Mouse (Mus musculus) heart, embryonic 10.5 days (tissue): ENCODE results near the gene Nisch. TPM values are rescaled to one million over a fixed set of nuclear protein-coding genes. Genes with fewer than 3 reads are reported as not detected.
A peak's percentile ranks its signal among the peaks of the same experiment; 100 is the strongest.

Experiments used
- DNase-seq: peaks from one replicate; pipeline ENCODE4 v3.0.0-alpha.2; 2017; ENCODE audit warnings: low spot score
- H3K27ac ChIP-seq: fragments of 300-500 bp; sonication (generic); 2 replicates; pipeline ENCODE4 v1.5.1; 2016; ENCODE audit warnings: mild to moderate bottlenecking
- H3K27me3 ChIP-seq: fragments of 300-500 bp; sonication (generic); 2 replicates; pipeline ENCODE4 v1.6.1; 2016; ENCODE audit warnings: mild to moderate bottlenecking; ENCODE audit not compliant: poor library complexity, insufficient read depth, severe bottlenecking
- H3K36me3 ChIP-seq: fragments of 300-500 bp; sonication (generic); 2 replicates; pipeline ENCODE4 v1.6.1; 2016; ENCODE audit warnings: mild to moderate bottlenecking, moderate library complexity
- H3K4me1 ChIP-seq: fragments of 300-500 bp; sonication (generic); 2 replicates; pipeline ENCODE4 v1.6.1; 2016; ENCODE audit warnings: mild to moderate bottlenecking
- H3K4me3 ChIP-seq: fragments of 300-500 bp; sonication (generic); 2 replicates; pipeline ENCODE4 v1.5.1; 2016; ENCODE audit warnings: mild to moderate bottlenecking, moderate library complexity
- H3K9me3 ChIP-seq: fragments of 300-500 bp; sonication (generic); 2 replicates; pipeline ENCODE4 v1.6.1; 2016; ENCODE audit warnings: mild to moderate bottlenecking, moderate library complexity
- WGBS: fragments of 180-500 bp; shearing (Covaris S2); methylation state at CpG from one replicate; pipeline ENCODE4 v1.1.7; 2016; 5-methylcytosine and 5-hydroxymethylcytosine counted together
- polyA plus RNA-seq: library from polyadenylated mRNA; unstranded; fragments of >200 nt; fragmentation: Nextera tagmentation; extraction: Ambion mirVana; gene quantifications from 2 replicates; pipeline ENCODE4 v1.2.1, GENCODE M21; 2016

Gene Nisch
- polyA plus RNA-seq, 1 experiment from 2014 or later, result 457 TPM

- DNase-seq, result peak; percentile 88
- Histone ChIP-seq H3K36me3 (peaks cover 28% of the 10 kb centered on the region), H3K4me1 (peaks cover 55% of the 10 kb centered on the region), H3K27me3 (no peaks in the 10 kb centered on the region), H3K27ac (peak overlapping the region; percentile 97), H3K4me3 (peak overlapping the region; percentile 76), H3K9me3 (no peaks in the 10 kb centered on the region)
- WGBS, result 1% methylated on average over 23 of the region's 23 CpGs
Measured at GRCm38 (mm10) chr14:31128101-31128825, 88.5 kb downstream of the Nisch start.

- H3K27me3 ChIP-seq, result no peaks in the 10 kb centered on the region
- peaks cover 34% of the 10 kb centered on the region for H3K36me3 ChIP-seq
- H3K4me3 ChIP-seq, result no peak overlapping the region
- H3K27ac ChIP-seq, result 0 out of 2 replicates have a peak overlapping the region, but pooled peaks have one; percentile 49
- peaks cover 40% of the 10 kb centered on the region for H3K4me1 ChIP-seq
- 86% methylated on average over 8 of the region's 8 CpGs for WGBS
- no peak for DNase-seq
- H3K9me3 ChIP-seq, result no peaks in the 10 kb centered on the region
Measured at GRCm38 (mm10) chr14:31126826-31127225, 89.9 kb downstream of the Nisch start.

- H3K36me3 ChIP-seq, result peaks cover 37% of the 10 kb centered on the region
- 64% methylated on average over 9 of the region's 9 CpGs for WGBS
- H3K27ac ChIP-seq, result 0 out of 2 replicates have a peak overlapping the region, but pooled peaks have one; percentile 42
- no peaks in the 10 kb centered on the region for H3K9me3 ChIP-seq
- no peak for DNase-seq
- no peaks in the 10 kb centered on the region for H3K27me3 ChIP-seq
- H3K4me1 ChIP-seq, result peaks cover 34% of the 10 kb centered on the region
- 0 out of 2 replicates have a peak overlapping the region, but pooled peaks have one; percentile 5 for H3K4me3 ChIP-seq
Measured at GRCm38 (mm10) chr14:31125106-31126075, 91.4 kb downstream of the Nisch start.

Other genes with a start within 250 kb of the Nisch start
- 41.2 and 46.7 TPM in 2 replicates for gene Glt8d1, start 215.5 kb downstream of the Nisch start, polyA plus RNA-seq
- 290 and 338 TPM in 2 replicates for gene Spcs1, start 215.3 kb downstream of the Nisch start, polyA plus RNA-seq
- gene Pbrm1, start 197.8 kb downstream of the Nisch start, polyA plus RNA-seq, result 121 and 132 TPM in 2 replicates
- 85.5 and 133 TPM in 2 replicates for gene Gnl3, start 197.8 kb downstream of the Nisch start, polyA plus RNA-seq
- gene Smim4, start 88.0 kb downstream of the Nisch start, polyA plus RNA-seq, result 66.2 and 73.3 TPM in 2 replicates
- 422 and 507 TPM in 2 replicates for gene Nt5dc2, start 85.9 kb downstream of the Nisch start, polyA plus RNA-seq
- gene Stab1, start 48.3 kb downstream of the Nisch start, polyA plus RNA-seq, result 28.9 and 30.2 TPM in 2 replicates
- 1,899 and 2,942 TPM in 2 replicates for gene Tnnc1, start 8.6 kb downstream of the Nisch start, polyA plus RNA-seq
- gene Sema3g, start 914 bp upstream of the Nisch start, polyA plus RNA-seq, result 0.47 and 0.54 TPM in 2 replicates
- gene Phf7, start 34.4 kb upstream of the Nisch start, polyA plus RNA-seq, result 8.4 and 11.8 TPM in 2 replicates
- 76.2 and 80.7 TPM in 2 replicates for gene Bap1, start 34.5 kb upstream of the Nisch start, polyA plus RNA-seq
- 1.6 and 2.8 TPM in 2 replicates for gene Dnah1, start 107.0 kb upstream of the Nisch start, polyA plus RNA-seq
- 37.1 and 40.8 TPM in 2 replicates for gene Capn7, start 119.7 kb upstream of the Nisch start, polyA plus RNA-seq
- 26.5 and 30.1 TPM in 2 replicates for gene Sh3bp5, start 219.1 kb upstream of the Nisch start, polyA plus RNA-seq